Mouse (Mus musculus): Measurements from ENCODE around the gene Zfp800.
A peak's percentile ranks its signal among the peaks of the same experiment; 100 is the strongest.

The Zfp800 gene

GRCm38 (mm10) chr6:28396051-28396852 lies 1.6 kb downstream of the Zfp800 start:
- no peak for DNase-seq

GRCm38 (mm10) chr6:28389038-28389437 lies 8.8 kb downstream of the Zfp800 start:
- DNase-seq: no peak

GRCm38 (mm10) chr6:28385169-28385568 lies 12.6 kb downstream of the Zfp800 start:
- no peak for DNase-seq

- DNase-seq: no peak
Observed at GRCm38 (mm10) chr6:28381983-28382382, 15.8 kb downstream of the Zfp800 start.

DNA sequence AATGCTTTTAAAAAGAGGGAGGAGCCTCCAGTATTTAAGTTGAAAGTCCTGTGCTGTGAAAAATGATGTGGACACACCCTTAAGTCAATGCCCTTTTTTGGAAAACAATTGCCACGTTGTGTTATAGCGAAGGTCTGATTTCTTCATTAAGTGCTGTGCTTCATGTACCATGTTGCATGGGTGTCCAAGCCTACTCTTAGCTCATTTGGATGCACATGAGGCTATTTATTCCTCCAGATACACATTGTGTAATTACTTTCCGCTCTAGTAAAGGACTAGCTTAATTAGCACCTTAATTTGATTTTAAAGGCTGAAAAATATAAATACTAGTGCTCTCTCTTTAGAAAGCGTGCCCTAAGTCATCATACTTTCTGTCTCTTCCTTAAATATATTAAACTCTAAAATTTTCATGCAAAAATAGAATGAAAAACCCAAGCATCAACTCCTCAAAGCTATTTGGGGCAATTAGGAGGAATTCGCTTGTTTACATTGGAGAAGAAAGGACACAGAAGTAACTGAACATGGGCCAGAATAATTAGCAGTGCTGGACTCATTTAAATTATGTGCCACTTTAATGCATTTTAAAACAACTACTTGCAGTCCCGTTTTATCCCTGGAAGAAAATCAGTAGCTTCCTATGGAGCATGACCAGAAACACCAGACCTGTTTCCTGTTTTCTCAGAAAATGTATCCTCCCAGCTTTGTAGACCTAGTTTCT lies 27.7 kb downstream of the Zfp800 start:
- DNase-seq: no peak

GRCm38 (mm10) chr6:28367575-28367974 lies 30.2 kb downstream of the Zfp800 start:
- no peak for DNase-seq

DNA sequence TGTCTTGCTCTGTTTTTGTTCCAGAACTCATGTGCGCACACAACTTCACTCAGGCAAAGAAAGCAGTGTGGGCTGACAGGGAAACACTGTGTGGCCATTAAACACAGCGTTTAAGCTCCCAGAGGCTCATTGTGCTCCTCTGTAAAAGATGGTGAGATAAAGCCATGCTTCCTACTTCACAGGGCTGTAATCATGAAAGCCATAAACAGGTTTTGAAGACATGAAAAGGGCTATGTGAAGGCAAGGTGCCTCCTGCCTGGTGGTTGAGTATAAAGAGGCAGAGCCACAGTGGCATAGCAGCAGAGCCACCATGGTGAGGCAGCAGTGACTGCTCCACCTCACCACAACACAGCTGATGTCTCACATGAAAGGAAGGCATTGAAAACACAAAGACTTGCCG lies 46.7 kb downstream of the Zfp800 start:
- DNase-seq: no peak

DNA sequence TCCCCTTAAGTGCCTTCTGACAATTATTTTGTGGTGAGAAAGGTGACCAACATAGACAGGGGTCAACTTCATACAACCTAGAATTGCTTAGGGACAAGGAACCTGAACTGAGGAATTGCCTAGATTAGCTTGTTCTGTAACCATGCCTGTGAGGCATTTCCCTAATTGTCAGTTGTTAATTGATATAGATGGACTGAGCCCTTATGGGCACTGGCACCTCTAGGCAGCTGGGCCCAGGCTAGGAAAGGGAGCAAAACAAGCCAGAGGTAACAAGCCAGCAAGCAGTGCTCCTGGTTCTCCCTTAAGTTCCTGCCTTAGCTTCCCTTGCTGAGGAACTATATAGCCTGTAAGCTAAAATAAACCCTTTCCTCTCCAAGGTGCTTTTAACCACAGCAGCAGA lies 52.1 kb downstream of the Zfp800 start:
- DNase-seq: no peak

- DNase-seq: no peak
Observed at GRCm38 (mm10) chr6:28345181-28345580, 52.6 kb downstream of the Zfp800 start.

- DNase-seq: no peak
Observed at GRCm38 (mm10) chr6:28342863-28343262, 54.9 kb downstream of the Zfp800 start.

- DNase-seq: no peak
Observed at GRCm38 (mm10) chr6:28341174-28341573, 56.6 kb downstream of the Zfp800 start.

DNA sequence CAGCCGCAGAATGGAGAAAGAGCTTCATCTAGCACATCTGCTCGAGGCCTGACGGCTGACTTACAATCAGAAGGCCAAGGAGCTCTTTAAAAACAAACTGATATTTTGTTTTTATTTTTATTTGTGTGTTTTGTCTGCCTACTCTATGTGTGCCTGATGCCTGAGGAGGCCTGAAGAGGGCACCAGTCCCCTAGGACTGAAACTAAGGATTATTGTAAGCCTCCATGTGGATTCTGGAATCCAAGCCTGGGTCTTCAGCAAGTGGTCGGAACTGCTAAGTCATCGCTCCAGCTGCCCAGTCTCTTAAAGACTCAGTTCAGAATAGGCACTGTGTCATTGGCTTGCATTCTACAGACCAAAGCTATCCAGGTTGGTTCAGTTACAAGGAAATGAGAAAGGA lies 58.4 kb downstream of the Zfp800 start:
- no peak for DNase-seq

DNA sequence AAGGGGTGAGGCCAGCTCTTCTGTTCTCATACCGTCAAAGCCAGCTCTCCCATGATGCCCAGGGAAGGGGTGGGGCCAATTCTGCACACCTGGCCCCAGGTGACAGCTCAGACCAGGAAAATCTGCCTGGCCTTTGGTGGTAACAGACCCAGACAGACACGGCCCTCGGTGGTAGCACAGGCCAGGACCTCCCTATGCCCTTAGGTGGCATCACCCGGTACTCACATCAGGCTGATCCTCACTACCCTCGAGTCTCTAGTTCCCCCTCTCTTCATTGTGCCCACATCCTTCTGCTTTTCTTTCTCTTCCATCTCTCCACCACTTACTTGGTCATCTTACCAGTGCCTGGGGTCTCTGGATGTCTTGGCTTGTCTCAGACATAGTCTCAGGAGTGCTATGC lies 64.1 kb downstream of the Zfp800 start:
- no peak for DNase-seq

GRCm38 (mm10) chr6:28332546-28332945 lies 65.3 kb downstream of the Zfp800 start:
- no peak for DNase-seq

DNA sequence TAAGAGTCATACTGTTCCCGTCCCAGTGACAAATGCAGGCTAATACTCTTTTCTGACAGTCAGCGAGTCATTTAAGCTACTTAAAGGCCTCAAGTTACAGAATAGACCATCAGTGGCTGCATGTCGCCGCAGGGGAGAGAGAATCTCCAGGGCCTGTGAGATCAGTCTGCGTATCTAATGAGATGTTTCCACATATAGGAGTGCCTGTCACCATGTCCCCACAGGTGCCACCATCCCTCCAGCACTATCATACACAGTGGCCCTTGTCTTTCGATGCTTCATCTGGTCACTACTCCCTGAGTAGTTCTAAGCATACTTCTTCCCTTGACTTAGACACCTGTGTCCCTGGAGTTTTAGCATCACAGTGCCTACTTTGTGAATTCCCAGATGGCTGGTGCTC lies 68.0 kb downstream of the Zfp800 start:
- DNase-seq: no peak

DNA sequence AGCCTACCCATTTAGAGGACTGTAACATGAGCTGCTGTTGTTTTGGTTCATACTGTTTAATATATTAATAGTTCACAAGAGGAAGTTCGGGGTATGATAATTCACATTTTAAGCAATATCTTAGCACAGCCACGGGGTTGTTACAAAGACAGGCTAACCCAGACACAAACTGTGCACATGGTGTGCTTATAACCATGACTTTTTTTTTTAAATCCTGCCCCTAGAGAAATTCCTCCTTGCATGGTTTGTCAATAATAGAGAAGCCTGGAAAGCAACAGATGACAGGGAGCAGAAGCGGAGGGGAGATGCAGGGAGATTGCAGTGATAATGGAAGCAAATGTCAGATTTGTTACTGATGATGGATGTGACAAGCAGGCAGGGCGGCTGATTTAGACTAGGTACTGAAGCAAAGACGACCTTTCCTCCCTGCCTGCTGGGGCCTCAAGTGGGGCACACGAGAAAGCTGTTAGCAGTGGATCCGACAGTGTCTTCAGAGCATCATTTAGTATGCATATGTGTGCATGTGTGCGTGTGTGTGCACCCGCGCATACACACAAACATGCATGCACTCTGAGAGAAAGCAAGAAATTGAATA lies 68.7 kb downstream of the Zfp800 start:
- DNase-seq: no peak

DNA sequence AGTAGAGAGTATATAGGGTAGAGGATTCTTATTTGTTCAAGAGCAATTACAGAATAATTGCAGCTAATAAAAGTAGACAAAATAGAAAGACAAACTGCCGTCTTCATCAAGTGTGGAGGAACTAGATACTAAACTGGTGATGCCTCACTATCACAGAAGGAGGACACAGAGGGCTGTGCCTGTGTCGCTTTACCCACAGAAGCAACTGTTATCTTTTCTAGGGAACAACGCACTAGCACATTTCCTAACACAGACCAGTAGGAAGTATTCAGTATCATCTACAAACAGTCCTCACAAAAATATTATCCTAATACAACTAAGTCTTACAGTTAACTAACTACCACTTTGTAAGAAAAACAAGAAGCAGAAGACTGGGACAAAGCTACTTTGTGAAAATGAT lies 71.1 kb downstream of the Zfp800 start:
- DNase-seq: no peak

GRCm38 (mm10) chr6:28322399-28322798 lies 75.4 kb downstream of the Zfp800 start:
- DNase-seq: no peak

- DNase-seq: no peak
Observed at GRCm38 (mm10) chr6:28319648-28320270, 78.0 kb downstream of the Zfp800 start.

DNA sequence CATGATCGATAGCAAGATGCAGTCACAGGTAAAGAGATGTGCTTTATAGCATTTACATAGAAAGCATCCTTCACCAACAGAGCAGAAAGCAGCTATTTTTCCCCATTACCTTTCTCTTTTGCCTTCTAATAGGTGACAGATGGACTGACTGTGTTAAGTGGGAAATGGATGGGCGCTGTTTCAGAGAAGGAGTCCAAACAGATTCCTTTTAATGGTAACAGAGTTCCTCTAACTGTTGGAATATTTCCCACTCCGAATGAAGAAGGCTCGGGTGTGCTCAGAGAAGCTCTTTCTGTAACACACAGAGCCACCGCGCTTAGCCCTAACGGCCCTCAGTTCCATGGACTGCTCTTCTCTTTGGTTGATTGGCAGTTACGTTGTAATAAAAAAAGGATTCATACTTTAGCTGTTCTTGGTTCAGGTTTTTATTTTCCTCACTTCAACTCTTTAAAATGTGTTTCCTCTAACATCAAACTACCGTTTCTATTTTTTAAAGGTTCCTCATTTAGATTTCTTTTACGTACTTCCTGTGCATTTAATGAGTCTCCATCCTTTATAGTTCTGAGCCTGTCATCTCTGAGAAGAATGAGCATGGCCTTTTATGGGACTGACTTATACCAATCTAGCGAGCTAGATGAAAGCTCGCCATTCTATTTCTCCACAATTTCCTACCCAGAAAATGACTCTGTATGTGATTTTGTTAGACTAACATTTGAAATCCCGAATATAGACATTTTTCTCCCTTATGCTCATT lies 78.8 kb downstream of the Zfp800 start:
- no peak for DNase-seq

GRCm38 (mm10) chr6:28315208-28315607 lies 82.6 kb downstream of the Zfp800 start:
- DNase-seq: no peak

DNA sequence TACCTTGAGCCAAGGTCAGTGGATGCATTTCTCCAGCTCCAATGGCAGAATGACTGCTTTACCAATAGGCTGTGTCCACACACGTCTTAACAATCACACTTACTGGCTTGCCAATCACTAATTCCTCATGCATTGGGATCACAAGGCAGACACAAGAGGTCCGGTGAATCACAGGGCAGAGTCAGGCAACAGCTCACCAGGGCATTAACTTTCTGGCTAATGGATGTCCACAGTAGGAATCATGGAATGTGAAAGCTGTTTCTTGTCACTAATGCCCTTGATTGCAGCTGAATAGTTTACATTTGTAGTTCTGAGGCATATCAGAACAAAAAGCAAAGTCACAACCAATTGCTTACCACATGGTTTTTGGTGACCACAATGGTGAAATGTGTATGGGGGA lies 85.7 kb downstream of the Zfp800 start:
- DNase-seq: peak; percentile 14

DNA sequence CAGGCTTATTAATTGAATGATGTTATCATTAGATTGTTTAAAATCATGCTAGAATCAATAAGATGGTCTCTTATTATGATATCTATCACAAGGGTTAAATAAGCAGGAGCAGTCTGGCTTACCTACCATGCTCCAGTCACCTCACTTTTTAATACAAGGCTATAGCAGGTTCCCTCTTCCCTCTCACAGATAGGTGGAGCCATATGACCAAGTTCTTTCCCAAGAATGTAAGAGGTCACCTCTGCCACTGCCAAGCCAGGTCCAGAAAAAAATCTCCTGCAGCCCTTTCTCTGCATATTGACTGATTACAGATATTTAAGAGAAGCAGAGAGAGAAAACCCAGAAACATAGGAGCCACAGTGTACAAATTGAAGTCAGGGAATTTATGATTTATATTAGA lies 88.1 kb downstream of the Zfp800 start:
- DNase-seq: no peak
